Mouse (Mus musculus) embryonic facial prominence, embryonic 14.5 days (tissue): ENCODE results near the gene Aph1c. TPM values are rescaled to one million over a fixed set of nuclear protein-coding genes. Genes with fewer than 3 reads are reported as not detected.
"Not testable (repeated sequence)": the region's sequence is repeated elsewhere in the genome, so short reads cannot be mapped to it uniquely, and the experiment has no call there.

Experiments
- ATAC-seq: fragments of 200-750 bp; cut with Nextera tagmentation; 2 replicates; pipeline ENCODE4 v1.8.0; 2017; ENCODE audit warnings: low read depth, moderate number of reproducible peaks, moderate TSS enrichment
- DNase-seq: peaks from one replicate; pipeline ENCODE4 v3.0.0-alpha.2; 2015; ENCODE audit warnings: low spot score
- H3K27ac ChIP-seq: fragments of 300-500 bp; sonication (generic); replicated peaks from 2 replicates; pipeline ENCODE4 v1.5.1; 2014; ENCODE audit warnings: low read depth, mild to moderate bottlenecking, low read length, moderate library complexity
- H3K27me3 ChIP-seq: fragments of 300-500 bp; sonication (generic); replicated peaks from 2 replicates; pipeline ENCODE4 v1.6.1; 2014; ENCODE audit warnings: low read length; ENCODE audit not compliant: control insufficient read depth, insufficient read depth
- H3K36me3 ChIP-seq: fragments of 300-500 bp; sonication (generic); 2 replicates; pipeline ENCODE4 v1.6.1; 2014; ENCODE audit warnings: low read length, mixed read lengths; ENCODE audit not compliant: control insufficient read depth, insufficient read depth
- H3K4me1 ChIP-seq: fragments of 300-500 bp; sonication (generic); 2 replicates; pipeline ENCODE4 v1.6.1; 2014; ENCODE audit warnings: antibody characterized with exemption, low read length; ENCODE audit not compliant: control insufficient read depth, insufficient read depth
- H3K4me2 ChIP-seq: fragments of 300-500 bp; sonication (generic); 2 replicates; pipeline ENCODE4 v1.6.1; 2014; ENCODE audit warnings: low read depth, mild to moderate bottlenecking, low read length, moderate library complexity, mixed read lengths
- H3K4me3 ChIP-seq: fragments of 300-500 bp; sonication (generic); 2 replicates; pipeline ENCODE4 v1.5.1; 2014; ENCODE audit warnings: low read depth, mild to moderate bottlenecking, low read length
- H3K9ac ChIP-seq: fragments of 300-500 bp; sonication (generic); 2 replicates; pipeline ENCODE4 v1.6.1; 2014; ENCODE audit warnings: low read depth, mild to moderate bottlenecking, low read length, moderate library complexity, mixed read lengths
- H3K9me3 ChIP-seq: fragments of 300-500 bp; sonication (generic); 2 replicates; pipeline ENCODE4 v1.6.1; 2016; ENCODE audit warnings: low read length; ENCODE audit not compliant: control insufficient read depth
- WGBS: fragments of 180-500 bp; shearing (Covaris S2); extraction: QIAGEN DNeasy Blood & Tissue Kit; methylation state at CpG from one replicate; pipeline ENCODE4 v1.1.7; 2014; 5-methylcytosine and 5-hydroxymethylcytosine counted together
- polyA plus RNA-seq: library from polyadenylated mRNA; unstranded; fragments of >200 nt; fragmentation: Nextera tagmentation; extraction: Ambion mirVana; gene quantifications from 2 replicates; pipeline ENCODE4 v1.2.1, GENCODE M21; 2014

Gene Aph1c
- polyA plus RNA-seq, 1 experiment from 2014 or later = 4.4 TPM

GRCm38 (mm10) chr9:66855865-66856264, 21.3 kb upstream of the Aph1c start:
- no peak for ATAC-seq
- WGBS = 59% methylated on average over 7 of the region's 7 CpGs
- Histone ChIP-seq H3K4me2 (no peak overlapping the region), H3K4me1 (peaks cover 3% of the 10 kb centered on the region; the same call in 1 of the 2 replicates), H3K27me3 (no peaks in the 10 kb centered on the region), H3K9ac (no peak overlapping the region), H3K4me3 (no peak overlapping the region), H3K27ac (no peak overlapping the region), H3K9me3 (no peaks in the 10 kb centered on the region), H3K36me3 (peaks cover 21% of the 10 kb centered on the region)
- DNase-seq = peak; percentile 64

GRCm38 (mm10) chr9:66852592-66852991, 18.1 kb upstream of the Aph1c start:
- H3K4me2 ChIP-seq = no peak overlapping the region
- DNase-seq = no peak
- WGBS = 59% methylated on average over 6 of the region's 6 CpGs
- no peaks in the 10 kb centered on the region for H3K9me3 ChIP-seq
- no peaks in the 10 kb centered on the region for H3K27me3 ChIP-seq
- H3K27ac ChIP-seq = no peak overlapping the region
- H3K4me3 ChIP-seq = no peak overlapping the region
- no peak for ATAC-seq
- H3K4me1 ChIP-seq = no peaks in the 10 kb centered on the region
- peaks cover 9% of the 10 kb centered on the region; the same call in 1 of the 2 replicates for H3K36me3 ChIP-seq
- no peak overlapping the region for H3K9ac ChIP-seq

- H3K9me3 ChIP-seq = no peaks in the 10 kb centered on the region
- no peaks in the 10 kb centered on the region for H3K27me3 ChIP-seq
- ATAC-seq = no peak
- H3K27ac ChIP-seq = no peak overlapping the region
- DNase-seq = no peak
- no peak overlapping the region for H3K4me2 ChIP-seq
- no peak overlapping the region for H3K4me3 ChIP-seq
- no peak overlapping the region for H3K9ac ChIP-seq
- H3K36me3 ChIP-seq = peaks cover 25% of the 10 kb centered on the region
- 84% methylated on average over 5 of the region's 5 CpGs for WGBS
- H3K4me1 ChIP-seq = no peaks in the 10 kb centered on the region
Observed at GRCm38 (mm10) chr9:66850966-66851365, 16.4 kb upstream of the Aph1c start.

GRCm38 (mm10) chr9:66846822-66847221, 12.3 kb upstream of the Aph1c start:
- H3K27ac ChIP-seq = no peak overlapping the region
- ATAC-seq (no peak), DNase-seq (no peak)
- no peak overlapping the region for H3K9ac ChIP-seq
- H3K4me1 ChIP-seq = no peaks in the 10 kb centered on the region
- no peaks in the 10 kb centered on the region for H3K9me3 ChIP-seq
- no peak overlapping the region for H3K4me3 ChIP-seq
- WGBS = 91% methylated on average over 5 of the region's 5 CpGs
- no peaks in the 10 kb centered on the region for H3K27me3 ChIP-seq
- H3K4me2 ChIP-seq = no peak overlapping the region
- H3K36me3 ChIP-seq = peaks cover 25% of the 10 kb centered on the region

- peak; percentile 64 for ATAC-seq
- Histone ChIP-seq H3K27ac (no peak overlapping the region), H3K36me3 (no peaks in the 10 kb centered on the region), H3K9ac (peak overlapping the region; percentile 58), H3K4me2 (peak overlapping the region; percentile 99), H3K4me3 (peak overlapping the region; percentile 63), H3K4me1 (peaks cover 12% of the 10 kb centered on the region), H3K9me3 (no peaks in the 10 kb centered on the region), H3K27me3 (no peaks in the 10 kb centered on the region)
- 0% methylated on average over 18 of the region's 24 CpGs for WGBS
- DNase-seq = no peak
Observed at GRCm38 (mm10) chr9:66835097-66835480, 563 bp upstream of the Aph1c start.

- DNase-seq = no peak
- H3K9me3 ChIP-seq = no peaks in the 10 kb centered on the region
- no peak overlapping the region for H3K27ac ChIP-seq
- peak overlapping the region; percentile 63 for H3K4me3 ChIP-seq
- H3K36me3 ChIP-seq = no peaks in the 10 kb centered on the region
- H3K4me2 ChIP-seq = peak overlapping the region; percentile 99
- ATAC-seq = no peak
- peaks cover 12% of the 10 kb centered on the region for H3K4me1 ChIP-seq
- WGBS = 12% methylated on average over 7 of the region's 7 CpGs
- no peaks in the 10 kb centered on the region for H3K27me3 ChIP-seq
- H3K9ac ChIP-seq = 0 out of 2 replicates have a peak overlapping the region, but pooled peaks have one; percentile 60
Observed at GRCm38 (mm10) chr9:66833851-66834250, 675 bp downstream of the Aph1c start.

- Histone ChIP-seq H3K9me3 (no peaks in the 10 kb centered on the region), H3K27me3 (no peaks in the 10 kb centered on the region), H3K27ac (no peak overlapping the region), H3K4me2 (no peak overlapping the region), H3K4me3 (no peak overlapping the region), H3K4me1 (peaks cover 12% of the 10 kb centered on the region), H3K9ac (no peak overlapping the region), H3K36me3 (no peaks in the 10 kb centered on the region)
- DNase-seq = peak; percentile 12
- ATAC-seq = no peak
- WGBS = 37% methylated on average over 4 of the region's 4 CpGs
Observed at GRCm38 (mm10) chr9:66832366-66832908, 2.1 kb downstream of the Aph1c start.

GRCm38 (mm10) chr9:66825990-66826389, 8.5 kb downstream of the Aph1c start:
- Histone ChIP-seq H3K9me3 (no peaks in the 10 kb centered on the region), H3K4me1 (no peaks in the 10 kb centered on the region), H3K36me3 (no peaks in the 10 kb centered on the region), H3K27me3 (no peaks in the 10 kb centered on the region), H3K4me2 (no peak overlapping the region), H3K27ac (no peak overlapping the region), H3K4me3 (no peak overlapping the region), H3K9ac (no peak overlapping the region)
- no peak for ATAC-seq
- 32% methylated on average over 1 of the region's 1 CpGs for WGBS
- peak; percentile 83 for DNase-seq

GRCm38 (mm10) chr9:66822255-66822654, 12.3 kb downstream of the Aph1c start:
- H3K9me3 ChIP-seq, ATAC-seq, H3K27ac ChIP-seq, H3K27me3 ChIP-seq, H3K36me3 ChIP-seq, H3K9ac ChIP-seq, DNase-seq, H3K4me3 ChIP-seq, H3K4me2 ChIP-seq, H3K4me1 ChIP-seq: not testable (repeated sequence)
- WGBS = no CpG with 5 or more reads among the region's 5 CpGs
